10 mouse cellular contexts compared by ENCODE assay signal in genomic region chr4:46411489-46411888, GRCm38 (mm10). TPM values are rescaled to one million over a fixed set of nuclear protein-coding genes. Genes with fewer than 3 reads are reported as not detected.
A peak's percentile ranks its signal among the peaks of the same experiment; 100 is the strongest.
DNase-seq lines count a peak whose midpoint lies in the region; ATAC-seq and TF ChIP-seq lines count a peak whose summit lies in the region.
"Had no signal": no experiment of that assay in that cellular context is flagged by ENCODE, and none has a peak within 500 bp of the region (broad histone marks: within the 10 kb centered on the region; RNA-seq: fewer than 3 reads in every experiment).

No protein-coding gene starts in this region.

- WGBS in macrophage (ENCODE audit: missing documents), result 4% methylated on average over 6 of the region's 6 CpGs
- 83% methylated on average over 6 of the region's 6 CpGs for WGBS in midbrain, embryonic 11.5 days

- no peak overlapping the region for H3K9ac ChIP-seq in midbrain, embryonic 11.5 days (ENCODE audit: low read length)
- H3K9ac ChIP-seq: lung, embryonic 14.5 days had no signal

- DNase-seq in lung, adult 18-20 months, result peak; percentile 16 to 25
- no peak for DNase-seq in lung, postnatal 10 days
- DNase-seq in thymus, postnatal 25 days, result peak; percentile 54
- no peak for DNase-seq in midbrain, embryonic 11.5 days (ENCODE audit: low spot score, missing footprints)
- DNase-seq in cerebellum, adult 11-12 months, result no peak
- DNase-seq in kidney, adult 9 months, result no peak
- DNase-seq: embryo, embryonic 11 days; lung, embryonic 14.5 days had no signal

- H3K4me2 ChIP-seq in midbrain, embryonic 11.5 days, result no peak overlapping the region
- H3K4me2 ChIP-seq: lung, embryonic 14.5 days had no signal

- no peaks in the 10 kb centered on the region for H3K9me3 ChIP-seq in midbrain, embryonic 11.5 days (ENCODE audit: control insufficient read depth, low read length)

- TF ChIP-seq CTCF in bone marrow macrophage, adult 2 months (IDR thresholded peaks at IDR 0.05; ENCODE audit: low read depth, low read length), result no peak

- H3K4me3 ChIP-seq in bone marrow macrophage, adult 2 months (ENCODE audit: insufficient read depth, low read length), result peak overlapping the region; percentile 8; the same call in 1 of the 2 replicates
- no peak overlapping the region for H3K4me3 ChIP-seq in macrophage (ENCODE audit: inconsistent target)
- no peak overlapping the region for H3K4me3 ChIP-seq in midbrain, embryonic 11.5 days (ENCODE audit: low read depth, low read length)

- H3K36me3 ChIP-seq in macrophage (ENCODE audit: inconsistent target), result no peaks in the 10 kb centered on the region
- no peaks in the 10 kb centered on the region for H3K36me3 ChIP-seq in midbrain, embryonic 11.5 days (ENCODE audit: control insufficient read depth, insufficient read depth, low read length)

- H3K27ac ChIP-seq in bone marrow macrophage, adult 2 months (ENCODE audit: insufficient read depth, low read depth, low read length), result peak overlapping the region; percentile 67
- peak overlapping the region; percentile 62 for H3K27ac ChIP-seq in macrophage
- no peak overlapping the region for H3K27ac ChIP-seq in midbrain, embryonic 11.5 days (ENCODE audit: low read depth, low read length)

- no peak for TF ChIP-seq POLR2A in bone marrow macrophage, adult 2 months (IDR thresholded peaks at IDR 0.05; ENCODE audit: borderline replicate concordance, low read depth, low read length)

- no peaks in the 10 kb centered on the region for H3K27me3 ChIP-seq in midbrain, embryonic 11.5 days (ENCODE audit: control insufficient read depth, insufficient read depth, low read length)

- no peaks in the 10 kb centered on the region for H3K79me2 ChIP-seq in macrophage (ENCODE audit: inconsistent target)

- peaks cover 30% of the 10 kb centered on the region for H3K4me1 ChIP-seq in bone marrow macrophage, adult 2 months (ENCODE audit: control insufficient read depth, insufficient read depth, low read length)
- H3K4me1 ChIP-seq in midbrain, embryonic 11.5 days (ENCODE audit: control insufficient read depth, insufficient read depth, low read length), result no peaks in the 10 kb centered on the region

- no peak for ATAC-seq in midbrain, embryonic 11.5 days (ENCODE audit: low FRiP score)

RNA-seq across cellular contexts. Expression of gene Hemgn, which starts 1.8 kb away (rescaled TPM):
- not detected in 2 replicates for polyA plus RNA-seq in bone marrow macrophage, adult 2 months (2012; ENCODE audit: insufficient read depth, insufficient read length, missing spikeins)
- total RNA-seq in macrophage (2018; cell fraction: chromatin; rRNA removed), result not detected
- not detected for total RNA-seq in macrophage (2018; cell fraction: cytosol; rRNA removed)
- not detected for total RNA-seq in macrophage (2018; cell fraction: nucleus; rRNA removed)
- polyA plus RNA-seq in macrophage (2018), result not detected in 3 replicates
- polyA plus RNA-seq in midbrain, embryonic 11.5 days (2014; fragmentation: Nextera tagmentation; extraction: Ambion mirVana), result 20.4 and 20.5 TPM in 2 replicates

RNA-seq across cellular contexts. Expression of gene Trmo, which starts 22.3 kb away (rescaled TPM):
- 4.2 and 5.7 TPM in 2 replicates for polyA plus RNA-seq in bone marrow macrophage, adult 2 months (2012; ENCODE audit: insufficient read depth, insufficient read length, missing spikeins)
- total RNA-seq in macrophage (2018; cell fraction: chromatin; rRNA removed), result 10 to 100 TPM in 2 of 26 experiments, 1 to 10 TPM in 24; 3.2 to 11.9 (median 5.9) TPM
- 1 to 10 TPM; 2.2 to 6.5 (median 4.1) TPM for total RNA-seq in macrophage (2018; cell fraction: cytosol; rRNA removed)
- total RNA-seq in macrophage (2018; cell fraction: nucleus; rRNA removed), result 10 to 100 TPM in 6 of 26 experiments, 1 to 10 TPM in 20; 2.1 to 14.1 (median 6.9) TPM
- polyA plus RNA-seq in macrophage (2018), result 3.9 to 6.6 TPM (median 5.2 TPM) in 3 replicates
- 11.9 and 13.8 TPM in 2 replicates for polyA plus RNA-seq in midbrain, embryonic 11.5 days (2014; fragmentation: Nextera tagmentation; extraction: Ambion mirVana)

RNA-seq across cellular contexts. Expression of gene Anp32b, which starts 39.2 kb away (rescaled TPM):
- 204 and 219 TPM in 2 replicates for polyA plus RNA-seq in bone marrow macrophage, adult 2 months (2012; ENCODE audit: insufficient read depth, insufficient read length, missing spikeins)
- total RNA-seq in macrophage (2018; cell fraction: chromatin; rRNA removed), result 10 to 100 TPM in 25 of 26 experiments, 1 to 10 TPM in 1; 9.4 to 62.2 (median 32.0) TPM
- 100 to 1,000 TPM; 103 to 197 (median 144) TPM for total RNA-seq in macrophage (2018; cell fraction: cytosol; rRNA removed)
- total RNA-seq in macrophage (2018; cell fraction: nucleus; rRNA removed), result 100 to 1,000 TPM in 5 of 26 experiments, 10 to 100 TPM in 21; 34.2 to 193 (median 70.5) TPM
- polyA plus RNA-seq in macrophage (2018), result 116 to 339 TPM (median 295 TPM) in 3 replicates
- 285 and 311 TPM in 2 replicates for polyA plus RNA-seq in midbrain, embryonic 11.5 days (2014; fragmentation: Nextera tagmentation; extraction: Ambion mirVana)

Comparison
In these comparisons a context has a peak if more than half of its experiments do, and no peak if none do; other contexts are left out.
1. DNase-seq: peak in lung, adult 18-20 months (2 of 2) and thymus, postnatal 25 days (single experiment); none in lung, postnatal 10 days (single experiment), midbrain, embryonic 11.5 days (single experiment), cerebellum, adult 11-12 months (single experiment) and kidney, adult 9 months (single experiment).
2. RNA of gene Hemgn, which starts 1.8 kb away (polyA plus RNA-seq): 20.4 to 20.5 TPM in midbrain, embryonic 11.5 days; not detected in macrophage and not detected in bone marrow macrophage, adult 2 months; every median in the first group is over 10 times any median in the second.